12 mouse cellular contexts compared by ENCODE assay signal in genomic region chr5:30233979-30234378, GRCm38 (mm10). TPM values are rescaled to one million over a fixed set of nuclear protein-coding genes. Genes with fewer than 3 reads are reported as not detected.
DNase-seq lines count a peak whose midpoint lies in the region; ATAC-seq lines count a peak whose summit lies in the region.
"Had no signal": no experiment of that assay in that cellular context is flagged by ENCODE, and none has a peak within 500 bp of the region (broad histone marks: within the 10 kb centered on the region; RNA-seq: fewer than 3 reads in every experiment).

No protein-coding gene starts in this region.

- ATAC-seq in kidney, embryonic 15.5 days (replicated peaks; ENCODE audit: low FRiP score), result no peak
- no peak for ATAC-seq in embryonic facial prominence, embryonic 14.5 days (ENCODE audit: low read depth)
- ATAC-seq in neural tube, embryonic 13.5 days (ENCODE audit: low read depth), result no peak

- no peak for DNase-seq in kidney, postnatal 36 days
- DNase-seq in embryonic facial prominence, embryonic 14.5 days (ENCODE audit: low spot score), result no peak
- no peak for DNase-seq in limb, embryonic 10.5 days (ENCODE audit: low spot score)
- no peak for DNase-seq in gastrocnemius, postnatal 25 days
- no peak for DNase-seq in left cerebral cortex, adult 11 months (ENCODE audit: low spot score)
- no peak for DNase-seq in left cerebral cortex, postnatal 25 days (ENCODE audit: low spot score in 2 of 2)
- DNase-seq: cerebellum, adult 11 months; kidney, adult 2 months; thymus, postnatal 36 days had no signal

- 0 out of 2 replicates have a peak, but pooled peaks cover 5% of the 10 kb centered on the region for H3K9me3 ChIP-seq in kidney, embryonic 15.5 days (replicated peaks)
- 0 out of 2 replicates have a peak, but pooled peaks cover 9% of the 10 kb centered on the region for H3K9me3 ChIP-seq in embryonic facial prominence, embryonic 14.5 days (ENCODE audit: control insufficient read depth, low read length)
- no peaks in the 10 kb centered on the region; the same call in 1 of the 2 replicates for H3K9me3 ChIP-seq in limb, embryonic 10.5 days (replicated peaks)
- no peaks in the 10 kb centered on the region for H3K9me3 ChIP-seq in neural tube, embryonic 13.5 days

- H3K4me2 ChIP-seq in kidney, embryonic 15.5 days, result peak overlapping the region; percentile 77
- peak overlapping the region; percentile 61 for H3K4me2 ChIP-seq in embryonic facial prominence, embryonic 14.5 days (ENCODE audit: low read depth, low read length)
- peak overlapping the region; percentile 79 for H3K4me2 ChIP-seq in neural tube, embryonic 13.5 days

- peaks cover 25% of the 10 kb centered on the region for H3K4me1 ChIP-seq in kidney, embryonic 15.5 days
- H3K4me1 ChIP-seq in embryonic facial prominence, embryonic 14.5 days (ENCODE audit: control insufficient read depth, insufficient read depth, low read length), result peaks cover 12% of the 10 kb centered on the region
- peaks cover 21% of the 10 kb centered on the region for H3K4me1 ChIP-seq in limb, embryonic 10.5 days
- H3K4me1 ChIP-seq in neural tube, embryonic 13.5 days (replicated peaks), result peaks cover 37% of the 10 kb centered on the region

- H3K4me3 ChIP-seq in kidney, embryonic 15.5 days (replicated peaks), result peak overlapping the region; percentile 83; the same call in 1 of the 2 replicates
- H3K4me3 ChIP-seq in embryonic facial prominence, embryonic 14.5 days (ENCODE audit: low read depth, low read length), result peak overlapping the region; percentile 76
- H3K4me3 ChIP-seq in limb, embryonic 10.5 days, result peak overlapping the region; percentile 83; the same call in 1 of the 2 replicates
- H3K4me3 ChIP-seq in neural tube, embryonic 13.5 days, result peak overlapping the region; percentile 87

- 63% methylated on average over 8 of the region's 8 CpGs for WGBS in kidney, embryonic 15.5 days
- WGBS in embryonic facial prominence, embryonic 14.5 days, result 67% methylated on average over 8 of the region's 8 CpGs
- WGBS in limb, embryonic 10.5 days, result 84% methylated on average over 8 of the region's 8 CpGs
- WGBS in neural tube, embryonic 13.5 days, result 66% methylated on average over 8 of the region's 8 CpGs

- H3K27me3 ChIP-seq in kidney, embryonic 15.5 days, result no peaks in the 10 kb centered on the region
- no peaks in the 10 kb centered on the region for H3K27me3 ChIP-seq in embryonic facial prominence, embryonic 14.5 days (replicated peaks; ENCODE audit: control insufficient read depth, insufficient read depth, low read length)
- no peaks in the 10 kb centered on the region for H3K27me3 ChIP-seq in limb, embryonic 10.5 days (ENCODE audit: low read depth, poor library complexity, severe bottlenecking)
- no peaks in the 10 kb centered on the region for H3K27me3 ChIP-seq in neural tube, embryonic 13.5 days

- no peak overlapping the region for H3K27ac ChIP-seq in kidney, embryonic 15.5 days
- no peak overlapping the region for H3K27ac ChIP-seq in embryonic facial prominence, embryonic 14.5 days (replicated peaks; ENCODE audit: low read depth, low read length)
- H3K27ac ChIP-seq in limb, embryonic 10.5 days, result no peak overlapping the region
- H3K27ac ChIP-seq in neural tube, embryonic 13.5 days (replicated peaks), result no peak overlapping the region

- intact Hi-C loops in left cerebral cortex, postnatal 25 days (cut with DNase I), result no loop called here

- peaks cover 8% of the 10 kb centered on the region; the same call in 1 of the 2 replicates for H3K36me3 ChIP-seq in kidney, embryonic 15.5 days
- 0 out of 2 replicates have a peak, but pooled peaks cover 8% of the 10 kb centered on the region for H3K36me3 ChIP-seq in embryonic facial prominence, embryonic 14.5 days (ENCODE audit: control insufficient read depth, insufficient read depth, low read length)
- H3K36me3 ChIP-seq in limb, embryonic 10.5 days, result peaks cover 28% of the 10 kb centered on the region
- H3K36me3 ChIP-seq in neural tube, embryonic 13.5 days, result peaks cover 6% of the 10 kb centered on the region; the same call in 1 of the 2 replicates

- no peak overlapping the region for H3K9ac ChIP-seq in kidney, embryonic 15.5 days
- H3K9ac ChIP-seq in embryonic facial prominence, embryonic 14.5 days (ENCODE audit: low read depth, low read length), result peak overlapping the region; percentile 79
- peak overlapping the region; percentile 88 for H3K9ac ChIP-seq in neural tube, embryonic 13.5 days

RNA-seq across cellular contexts. Expression of gene Selenoi, which starts 1.6 kb away (rescaled TPM):
- polyA plus RNA-seq in kidney, embryonic 15.5 days (2015; fragmentation: Nextera tagmentation; extraction: Ambion mirVana), result 14.0 and 14.3 TPM in 2 replicates
- 19.9 and 20.7 TPM in 2 replicates for polyA plus RNA-seq in embryonic facial prominence, embryonic 14.5 days (2014; fragmentation: Nextera tagmentation; extraction: Ambion mirVana)
- 19.4 TPM in 2 replicates for polyA plus RNA-seq in limb, embryonic 10.5 days (2016; fragmentation: Nextera tagmentation; extraction: Ambion mirVana)
- 23.8 and 27.0 TPM in 2 replicates for polyA plus RNA-seq in neural tube, embryonic 13.5 days (2015; fragmentation: Nextera tagmentation; extraction: Ambion mirVana)
- total RNA-seq in gastrocnemius, postnatal 25 days (2021), result 10 to 100 TPM; 10.3 to 13.0 TPM
- total RNA-seq in left cerebral cortex, postnatal 25 days (2021), result 10 to 100 TPM; 50.4 to 51.4 TPM

RNA-seq across cellular contexts. Expression of gene Adgrf3, which starts 28.5 kb away (rescaled TPM):
- 0.17 and 0.26 TPM in 2 replicates for polyA plus RNA-seq in kidney, embryonic 15.5 days (2015; fragmentation: Nextera tagmentation; extraction: Ambion mirVana)
- polyA plus RNA-seq in embryonic facial prominence, embryonic 14.5 days (2014; fragmentation: Nextera tagmentation; extraction: Ambion mirVana), result 0.10 TPM in 1 of 2 replicates, not detected in the other
- polyA plus RNA-seq in limb, embryonic 10.5 days (2016; fragmentation: Nextera tagmentation; extraction: Ambion mirVana), result not detected in 2 replicates
- not detected in 2 replicates for polyA plus RNA-seq in neural tube, embryonic 13.5 days (2015; fragmentation: Nextera tagmentation; extraction: Ambion mirVana)
- not detected for total RNA-seq in gastrocnemius, postnatal 25 days (2021)
- not detected for total RNA-seq in left cerebral cortex, postnatal 25 days (2021)
- total RNA-seq: neutrophil, adult 5-6 weeks had no signal

RNA-seq across cellular contexts. Expression of gene Drc1, which starts 47.2 kb away (rescaled TPM):
- 0.30 and 0.84 TPM in 2 replicates for polyA plus RNA-seq in kidney, embryonic 15.5 days (2015; fragmentation: Nextera tagmentation; extraction: Ambion mirVana)
- 1.1 and 3.4 TPM in 2 replicates for polyA plus RNA-seq in embryonic facial prominence, embryonic 14.5 days (2014; fragmentation: Nextera tagmentation; extraction: Ambion mirVana)
- 0.28 TPM in 1 of 2 replicates, not detected in the other for polyA plus RNA-seq in limb, embryonic 10.5 days (2016; fragmentation: Nextera tagmentation; extraction: Ambion mirVana)
- 2.6 and 2.7 TPM in 2 replicates for polyA plus RNA-seq in neural tube, embryonic 13.5 days (2015; fragmentation: Nextera tagmentation; extraction: Ambion mirVana)
- total RNA-seq in gastrocnemius, postnatal 25 days (2021), result not detected
- 10 to 100 TPM; 16.3 to 17.6 TPM for total RNA-seq in left cerebral cortex, postnatal 25 days (2021)
